In the genomic region with DNA sequence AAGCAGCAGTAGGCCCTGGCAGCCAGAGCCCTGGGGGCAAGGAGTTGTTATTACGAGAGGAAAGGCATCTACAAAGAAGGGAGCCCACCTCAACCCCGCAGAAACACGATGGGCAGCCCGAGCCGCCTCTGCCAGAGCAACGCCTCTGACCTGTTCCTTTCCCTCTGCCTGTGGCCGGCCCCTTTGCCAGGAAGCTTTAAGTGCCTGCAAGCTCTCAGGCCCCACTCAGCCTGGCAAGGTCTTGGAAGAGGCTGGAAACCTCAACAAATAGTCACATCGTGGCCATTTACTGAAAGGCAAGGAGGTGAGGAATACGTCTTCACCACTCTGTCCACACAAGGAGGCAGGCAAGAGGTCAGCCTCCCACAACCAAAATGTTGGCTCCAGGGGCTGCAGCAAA, we compare ENCODE assay signal across 14 mouse cellular contexts. TPM values are rescaled to one million over a fixed set of nuclear protein-coding genes. Genes with fewer than 3 reads are reported as not detected.
DNase-seq lines count a peak whose midpoint lies in the region; ATAC-seq and TF ChIP-seq lines count a peak whose summit lies in the region.
"Had no signal": no experiment of that assay in that cellular context is flagged by ENCODE, and none has a peak within 500 bp of the region (broad histone marks: within the 10 kb centered on the region; RNA-seq: fewer than 3 reads in every experiment).

No protein-coding gene starts in this region.

- peaks cover 55% of the 10 kb centered on the region for H3K4me1 ChIP-seq in midbrain, embryonic 10.5 days
- peaks cover 9% of the 10 kb centered on the region; the same call in 1 of the 2 replicates for H3K4me1 ChIP-seq in midbrain, embryonic 16.5 days (ENCODE audit: control insufficient read depth, insufficient read depth, low read length)
- peaks cover 14% of the 10 kb centered on the region for H3K4me1 ChIP-seq in forebrain, embryonic 16.5 days (replicated peaks; ENCODE audit: control insufficient read depth, insufficient read depth, low read length)
- peaks cover 4% of the 10 kb centered on the region; the same call in 1 of the 2 replicates for H3K4me1 ChIP-seq in lung, postnatal 0 days (ENCODE audit: insufficient read depth, low read depth, low read length)
- H3K4me1 ChIP-seq in stomach, postnatal 0 days (replicated peaks; ENCODE audit: control insufficient read depth, insufficient read depth), result no peaks in the 10 kb centered on the region

- peak overlapping the region; percentile 86 for H3K27ac ChIP-seq in midbrain, embryonic 10.5 days (replicated peaks)
- H3K27ac ChIP-seq in midbrain, embryonic 16.5 days (ENCODE audit: low read length), result no peak overlapping the region
- peak overlapping the region; percentile 63; the same call in 1 of the 2 replicates for H3K27ac ChIP-seq in forebrain, embryonic 16.5 days (ENCODE audit: low read length)
- H3K27ac ChIP-seq in lung, postnatal 0 days (ENCODE audit: low read length), result peak overlapping the region; percentile 49; the same call in 1 of the 2 replicates
- peak overlapping the region; percentile 40 for H3K27ac ChIP-seq in stomach, postnatal 0 days (replicated peaks)
- no peak overlapping the region; the same call in 1 of the 2 replicates for H3K27ac ChIP-seq in gastrocnemius, adult 2 months
- H3K27ac ChIP-seq: embryonic facial prominence, embryonic 15.5 days; intestine, embryonic 15.5 days; macrophage had no signal

- no peak for TF ChIP-seq EP300 in lung, postnatal 0 days (IDR thresholded peaks at IDR 0.05)
- TF ChIP-seq EP300 in stomach, postnatal 0 days (optimal IDR thresholded peaks at IDR 0.05), result no peak

- no peak for DNase-seq in midbrain, embryonic 10.5 days (ENCODE audit: low spot score)
- peak; percentile 69 for DNase-seq in lung, postnatal 0 days (ENCODE audit: low spot score)
- no peak for DNase-seq in stomach, postnatal 0 days (ENCODE audit: low spot score)
- no peak for DNase-seq in gastrocnemius, adult 2 months
- no peak for DNase-seq in right cerebral cortex, adult 18-20 months
- DNase-seq: gastrocnemius, postnatal 25 days; layer of hippocampus, postnatal 36 days had no signal

- ATAC-seq in midbrain, embryonic 16.5 days, result no peak
- ATAC-seq in forebrain, embryonic 16.5 days, result no peak
- peak; percentile 72 for ATAC-seq in lung, postnatal 0 days
- ATAC-seq in stomach, postnatal 0 days (ENCODE audit: low FRiP score, low TSS enrichment), result no peak
- ATAC-seq: activated CD4-positive, CD25-positive, alpha-beta regulatory T cell, adult 4 months; intestine, embryonic 15.5 days had no signal

- no peak overlapping the region for H3K9ac ChIP-seq in midbrain, embryonic 16.5 days (ENCODE audit: low read depth, low read length)
- H3K9ac ChIP-seq in forebrain, embryonic 16.5 days (replicated peaks; ENCODE audit: low read depth, low read length), result no peak overlapping the region
- no peak overlapping the region for H3K9ac ChIP-seq in lung, postnatal 0 days (replicated peaks; ENCODE audit: low read depth)
- H3K9ac ChIP-seq in stomach, postnatal 0 days (ENCODE audit: low read length), result no peak overlapping the region
- H3K9ac ChIP-seq: embryonic facial prominence, embryonic 15.5 days; intestine, embryonic 15.5 days had no signal

- H3K9me3 ChIP-seq in midbrain, embryonic 10.5 days (replicated peaks), result no peaks in the 10 kb centered on the region
- no peaks in the 10 kb centered on the region for H3K9me3 ChIP-seq in midbrain, embryonic 16.5 days (replicated peaks; ENCODE audit: control insufficient read depth, low read length, poor library complexity, severe bottlenecking)
- H3K9me3 ChIP-seq in forebrain, embryonic 16.5 days (ENCODE audit: control insufficient read depth, low read length), result no peaks in the 10 kb centered on the region
- H3K9me3 ChIP-seq in lung, postnatal 0 days (ENCODE audit: low read length), result no peaks in the 10 kb centered on the region
- H3K9me3 ChIP-seq in stomach, postnatal 0 days (ENCODE audit: control insufficient read depth, low read length), result no peaks in the 10 kb centered on the region
- H3K9me3 ChIP-seq: embryonic facial prominence, embryonic 15.5 days; intestine, embryonic 15.5 days had no signal

- peaks cover 62% of the 10 kb centered on the region for H3K36me3 ChIP-seq in midbrain, embryonic 10.5 days
- peaks cover 15% of the 10 kb centered on the region for H3K36me3 ChIP-seq in midbrain, embryonic 16.5 days (ENCODE audit: control insufficient read depth, insufficient read depth, low read length)
- H3K36me3 ChIP-seq in forebrain, embryonic 16.5 days (ENCODE audit: control insufficient read depth, insufficient read depth), result peaks cover 17% of the 10 kb centered on the region
- peaks cover 19% of the 10 kb centered on the region; the same call in 1 of the 2 replicates for H3K36me3 ChIP-seq in lung, postnatal 0 days (ENCODE audit: insufficient read depth, low read length)
- peaks cover 14% of the 10 kb centered on the region; the same call in 1 of the 2 replicates for H3K36me3 ChIP-seq in stomach, postnatal 0 days (ENCODE audit: control insufficient read depth, insufficient read depth, low read length)

- H3K4me2 ChIP-seq in midbrain, embryonic 16.5 days (ENCODE audit: low read length), result no peak overlapping the region
- H3K4me2 ChIP-seq in forebrain, embryonic 16.5 days (ENCODE audit: low read length), result no peak overlapping the region
- H3K4me2 ChIP-seq in lung, postnatal 0 days (replicated peaks; ENCODE audit: low read depth, low read length), result 0 out of 2 replicates have a peak overlapping the region, but pooled peaks have one; percentile 14
- H3K4me2 ChIP-seq in stomach, postnatal 0 days (replicated peaks; ENCODE audit: low read depth), result no peak overlapping the region
- H3K4me2 ChIP-seq: embryonic facial prominence, embryonic 15.5 days; intestine, embryonic 15.5 days had no signal

- WGBS in midbrain, embryonic 10.5 days, result 73% methylated on average over 9 of the region's 9 CpGs
- WGBS in midbrain, embryonic 16.5 days, result 68% methylated on average over 9 of the region's 9 CpGs
- WGBS in forebrain, embryonic 16.5 days, result 64% methylated on average over 9 of the region's 9 CpGs
- WGBS in lung, postnatal 0 days, result 40% methylated on average over 9 of the region's 9 CpGs
- WGBS in stomach, postnatal 0 days, result 55% methylated on average over 9 of the region's 9 CpGs

- no peak overlapping the region for H3K4me3 ChIP-seq in midbrain, embryonic 10.5 days
- no peak overlapping the region for H3K4me3 ChIP-seq in midbrain, embryonic 16.5 days (ENCODE audit: low read depth, low read length)
- H3K4me3 ChIP-seq in forebrain, embryonic 16.5 days (replicated peaks; ENCODE audit: low read length), result no peak overlapping the region
- no peak overlapping the region for H3K4me3 ChIP-seq in lung, postnatal 0 days (ENCODE audit: low read depth, low read length)
- no peak overlapping the region for H3K4me3 ChIP-seq in stomach, postnatal 0 days (ENCODE audit: low read depth, low read length)
- H3K4me3 ChIP-seq in gastrocnemius, adult 2 months, result no peak overlapping the region
- H3K4me3 ChIP-seq: embryonic facial prominence, embryonic 15.5 days; intestine, embryonic 15.5 days had no signal

- intact Hi-C loops in gastrocnemius, adult 2 months (cut with DNase I), result no loop called here

- no peaks in the 10 kb centered on the region for H3K27me3 ChIP-seq in midbrain, embryonic 10.5 days (ENCODE audit: low read depth, poor library complexity, severe bottlenecking)
- H3K27me3 ChIP-seq in midbrain, embryonic 16.5 days (ENCODE audit: control insufficient read depth, insufficient read depth, low read depth, low read length), result no peaks in the 10 kb centered on the region
- H3K27me3 ChIP-seq in forebrain, embryonic 16.5 days (replicated peaks; ENCODE audit: control insufficient read depth, insufficient read depth, low read length), result no peaks in the 10 kb centered on the region
- H3K27me3 ChIP-seq in lung, postnatal 0 days (replicated peaks; ENCODE audit: insufficient read depth, low read length), result no peaks in the 10 kb centered on the region
- no peaks in the 10 kb centered on the region for H3K27me3 ChIP-seq in stomach, postnatal 0 days (ENCODE audit: control insufficient read depth, insufficient read depth, low read length)
- H3K27me3 ChIP-seq: CH12.LX; embryonic facial prominence, embryonic 15.5 days; intestine, embryonic 15.5 days had no signal

- TF ChIP-seq CTCF in lung, postnatal 0 days (IDR thresholded peaks at IDR 0.05), result no peak
- no peak for TF ChIP-seq CTCF in stomach, postnatal 0 days (IDR thresholded peaks at IDR 0.05; ENCODE audit: low read depth)
- no peak for TF ChIP-seq CTCF in gastrocnemius, adult 2 months (IDR thresholded peaks at IDR 0.05)

RNA-seq across cellular contexts. Expression of a gene that starts 9.1 kb away (rescaled TPM):
- 27.6 and 33.0 TPM in 2 replicates for polyA plus RNA-seq in midbrain, embryonic 10.5 days (2016; fragmentation: Nextera tagmentation; extraction: Ambion mirVana)
- polyA plus RNA-seq in midbrain, embryonic 16.5 days (2015; fragmentation: Nextera tagmentation; extraction: Ambion mirVana), result 46.7 TPM in 2 replicates
- 43.1 and 44.1 TPM in 2 replicates for polyA plus RNA-seq in forebrain, embryonic 16.5 days (2015; fragmentation: Nextera tagmentation; extraction: Ambion mirVana)
- 18.4 and 18.7 TPM in 2 replicates for polyA plus RNA-seq in lung, postnatal 0 days (2015; fragmentation: Nextera tagmentation; extraction: Ambion mirVana)
- 17.6 and 17.8 TPM in 2 replicates for polyA plus RNA-seq in stomach, postnatal 0 days (2015; fragmentation: Nextera tagmentation; extraction: Ambion mirVana)
- total RNA-seq in gastrocnemius, adult 2 months (2021), result 10 to 100 TPM; 11.1 to 13.6 TPM

RNA-seq across cellular contexts. Expression of a gene that starts 20.7 kb away (rescaled TPM):
- 193 and 198 TPM in 2 replicates for polyA plus RNA-seq in midbrain, embryonic 10.5 days (2016; fragmentation: Nextera tagmentation; extraction: Ambion mirVana)
- 56.2 and 66.3 TPM in 2 replicates for polyA plus RNA-seq in midbrain, embryonic 16.5 days (2015; fragmentation: Nextera tagmentation; extraction: Ambion mirVana)
- polyA plus RNA-seq in forebrain, embryonic 16.5 days (2015; fragmentation: Nextera tagmentation; extraction: Ambion mirVana), result 87.7 and 93.3 TPM in 2 replicates
- 48.6 and 54.0 TPM in 2 replicates for polyA plus RNA-seq in lung, postnatal 0 days (2015; fragmentation: Nextera tagmentation; extraction: Ambion mirVana)
- 30.5 and 38.7 TPM in 2 replicates for polyA plus RNA-seq in stomach, postnatal 0 days (2015; fragmentation: Nextera tagmentation; extraction: Ambion mirVana)
- total RNA-seq in gastrocnemius, adult 2 months (2021), result 10 to 100 TPM; 35.0 to 42.0 TPM

Comparison
In these comparisons a context has a peak if more than half of its experiments do, and no peak if none do; other contexts are left out.
1. H3K27ac ChIP-seq: peak in midbrain, embryonic 10.5 days (single experiment), forebrain, embryonic 16.5 days (single experiment), lung, postnatal 0 days (single experiment) and stomach, postnatal 0 days (single experiment); none in midbrain, embryonic 16.5 days (single experiment) and gastrocnemius, adult 2 months (single experiment).